Mouse (Mus musculus): ENCODE results near the gene Zbtb40.

Gene Zbtb40

GRCm38 (mm10) chr4:137033115-137033887, 15.3 kb downstream of the Zbtb40 start:
- no peak for DNase-seq (ENCODE audit: low read depth in 2 of 2, low spot score in 2 of 2)

GRCm38 (mm10) chr4:137032456-137032855, 16.1 kb downstream of the Zbtb40 start:
- no peak for DNase-seq (ENCODE audit: low read depth in 2 of 2, low spot score in 2 of 2)

- no peak for DNase-seq (ENCODE audit: low read depth in 2 of 2, low spot score in 2 of 2)
These were observed 17.3 kb downstream of the Zbtb40 start for GRCm38 (mm10) chr4:137031319-137031718.

- no peak for DNase-seq (ENCODE audit: low read depth in 2 of 2, low spot score in 2 of 2)
These were observed 19.3 kb downstream of the Zbtb40 start for GRCm38 (mm10) chr4:137029348-137029747.

GRCm38 (mm10) chr4:137027051-137027450, 21.6 kb downstream of the Zbtb40 start:
- DNase-seq (ENCODE audit: low read depth in 2 of 2, low spot score in 2 of 2), result no peak

GRCm38 (mm10) chr4:137025570-137025969, 23.0 kb downstream of the Zbtb40 start:
- no peak for DNase-seq (ENCODE audit: low read depth in 2 of 2, low spot score in 2 of 2)

GRCm38 (mm10) chr4:137025133-137025532, 23.5 kb downstream of the Zbtb40 start:
- no peak for DNase-seq (ENCODE audit: low read depth in 2 of 2, low spot score in 2 of 2)

GRCm38 (mm10) chr4:137020065-137020464, 28.5 kb downstream of the Zbtb40 start:
- DNase-seq (ENCODE audit: low read depth in 2 of 2, low spot score in 2 of 2), result no peak

GRCm38 (mm10) chr4:137015934-137016333, 32.7 kb downstream of the Zbtb40 start:
- DNase-seq (ENCODE audit: low read depth in 2 of 2, low spot score in 2 of 2), result no peak

- no peak for DNase-seq (ENCODE audit: low read depth in 2 of 2, low spot score in 2 of 2)
These were observed 33.1 kb downstream of the Zbtb40 start for GRCm38 (mm10) chr4:137015476-137015856.

GRCm38 (mm10) chr4:137014654-137015475, 33.7 kb downstream of the Zbtb40 start:
- DNase-seq (ENCODE audit: low read depth in 2 of 2, low spot score in 2 of 2), result no peak

GRCm38 (mm10) chr4:137014124-137014523, 34.5 kb downstream of the Zbtb40 start:
- no peak for DNase-seq (ENCODE audit: low read depth in 2 of 2, low spot score in 2 of 2)

GRCm38 (mm10) chr4:137006966-137007365, 41.6 kb downstream of the Zbtb40 start:
- DNase-seq (ENCODE audit: low read depth in 2 of 2, low spot score in 2 of 2), result no peak

- no peak for DNase-seq (ENCODE audit: low read depth in 2 of 2, low spot score in 2 of 2)
These were observed 46.8 kb downstream of the Zbtb40 start for GRCm38 (mm10) chr4:137001825-137002224.

GRCm38 (mm10) chr4:137001020-137001419, 47.6 kb downstream of the Zbtb40 start:
- DNase-seq (ENCODE audit: low read depth in 2 of 2, low spot score in 2 of 2), result no peak

GRCm38 (mm10) chr4:136998371-136998770, 50.2 kb downstream of the Zbtb40 start:
- no peak for DNase-seq (ENCODE audit: low read depth in 2 of 2, low spot score in 2 of 2)

GRCm38 (mm10) chr4:136997723-136998345, 50.8 kb downstream of the Zbtb40 start:
- no peak for DNase-seq (ENCODE audit: low read depth in 2 of 2, low spot score in 2 of 2)

- no peak for DNase-seq (ENCODE audit: low read depth in 2 of 2, low spot score in 2 of 2)
These were observed 51.7 kb downstream of the Zbtb40 start for GRCm38 (mm10) chr4:136996933-136997332.

- DNase-seq (ENCODE audit: low read depth in 2 of 2, low spot score in 2 of 2), result no peak
These were observed 53.2 kb downstream of the Zbtb40 start for GRCm38 (mm10) chr4:136995361-136995760.

GRCm38 (mm10) chr4:136981993-136982695, 66.5 kb downstream of the Zbtb40 start:
- DNase-seq (ENCODE audit: low read depth in 2 of 2, low spot score in 2 of 2), result no peak

GRCm38 (mm10) chr4:136981347-136981746, 67.3 kb downstream of the Zbtb40 start:
- DNase-seq (ENCODE audit: low read depth in 2 of 2, low spot score in 2 of 2), result no peak

Data from CD8-positive naive resting alpha-beta T cell, adult 2 months (primary cell).